Mouse (Mus musculus) neural tube, embryonic 12.5 days (tissue): ENCODE results near the gene Fam189b. TPM values are rescaled to one million over a fixed set of nuclear protein-coding genes. Genes with fewer than 3 reads are reported as not detected.
A peak's percentile ranks its signal among the peaks of the same experiment; 100 is the strongest.

Experiments
- ATAC-seq: fragments of 200-750 bp; cut with Nextera tagmentation; 2 replicates; pipeline ENCODE4 v1.8.0; 2017; ENCODE audit warnings: low read depth, mild to moderate bottlenecking, moderate TSS enrichment, moderate library complexity; ENCODE audit not compliant: low FRiP score
- H3K27ac ChIP-seq: fragments of 300-500 bp; sonication (generic); 2 replicates; pipeline ENCODE4 v1.5.1; 2016
- H3K27me3 ChIP-seq: fragments of 300-500 bp; sonication (generic); replicated peaks from 2 replicates; pipeline ENCODE4 v1.6.1; 2016; ENCODE audit warnings: mild to moderate bottlenecking
- H3K36me3 ChIP-seq: fragments of 300-500 bp; sonication (generic); 2 replicates; pipeline ENCODE4 v1.6.1; 2016; ENCODE audit warnings: mild to moderate bottlenecking
- H3K4me1 ChIP-seq: fragments of 300-500 bp; sonication (generic); 2 replicates; pipeline ENCODE4 v1.6.1; 2016
- H3K4me2 ChIP-seq: fragments of 300-500 bp; sonication (generic); replicated peaks from 2 replicates; pipeline ENCODE4 v1.6.1; 2016; ENCODE audit warnings: mild to moderate bottlenecking
- H3K4me3 ChIP-seq: fragments of 300-500 bp; sonication (generic); 2 replicates; pipeline ENCODE4 v1.5.1; 2016
- H3K9ac ChIP-seq: fragments of 300-500 bp; sonication (generic); 2 replicates; pipeline ENCODE4 v1.6.1; 2016; ENCODE audit warnings: mild to moderate bottlenecking
- H3K9me3 ChIP-seq: fragments of 300-500 bp; sonication (generic); 2 replicates; pipeline ENCODE4 v1.6.1; 2016; ENCODE audit warnings: mild to moderate bottlenecking
- WGBS: fragments of 180-500 bp; shearing (Covaris S2); methylation state at CpG from one replicate; pipeline ENCODE4 v1.1.7; 2016; 5-methylcytosine and 5-hydroxymethylcytosine counted together
- polyA plus RNA-seq: library from polyadenylated mRNA; unstranded; fragments of >200 nt; fragmentation: Nextera tagmentation; extraction: Ambion mirVana; gene quantifications from 2 replicates; pipeline ENCODE4 v1.2.1, GENCODE M21; 2016

The Fam189b gene
- polyA plus RNA-seq, 1 experiment from 2014 or later = 42.5 TPM

DNA sequence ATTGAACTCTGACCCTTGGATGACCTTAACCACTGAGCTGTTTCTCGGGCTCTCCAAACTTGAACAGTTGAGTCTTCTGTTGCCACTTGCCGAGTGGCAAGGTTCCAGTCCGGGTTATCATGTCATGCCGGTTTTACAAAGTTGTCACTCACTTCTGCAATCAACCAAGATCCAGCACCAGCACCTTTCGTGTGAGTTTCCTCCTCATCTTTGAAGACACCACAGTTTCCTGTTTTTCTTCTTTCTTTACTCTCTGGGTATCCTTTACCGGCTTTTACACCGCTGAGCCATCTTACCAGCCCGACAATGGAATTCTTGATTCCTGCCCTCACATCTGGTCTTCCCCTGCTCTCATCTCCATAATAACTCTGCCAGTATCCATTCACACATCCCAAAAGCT lies 7.5 kb downstream of the Fam189b start:
- Histone ChIP-seq H3K4me2 (no peak overlapping the region), H3K9me3 (no peaks in the 10 kb centered on the region), H3K9ac (no peak overlapping the region), H3K27ac (no peak overlapping the region), H3K4me1 (peaks cover 2% of the 10 kb centered on the region), H3K36me3 (peaks cover 17% of the 10 kb centered on the region), H3K4me3 (no peak overlapping the region), H3K27me3 (no peaks in the 10 kb centered on the region)
- ATAC-seq = no peak
- WGBS = 86% methylated on average over 8 of the region's 8 CpGs

DNA sequence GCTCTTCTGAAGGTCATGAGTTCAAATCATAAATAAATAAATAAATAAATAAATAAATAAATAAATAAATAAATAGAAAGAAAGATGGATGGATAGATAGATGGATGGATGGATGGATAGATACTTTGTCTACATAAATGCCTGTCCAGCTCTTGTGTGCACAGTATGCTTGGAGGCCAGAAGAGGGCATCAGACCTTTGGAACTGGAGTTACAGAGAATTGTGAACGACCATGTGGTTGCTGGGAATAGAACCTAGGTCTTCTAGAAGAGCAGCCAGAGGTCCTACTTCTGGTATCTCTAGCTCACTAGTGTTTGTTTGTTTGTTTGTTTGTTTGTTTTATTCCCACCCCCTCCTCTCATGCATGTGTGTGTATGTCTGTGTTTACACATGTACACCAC lies 10.4 kb downstream of the Fam189b start:
- no peaks in the 10 kb centered on the region for H3K27me3 ChIP-seq
- H3K27ac ChIP-seq = no peak overlapping the region
- no peak for ATAC-seq
- no peaks in the 10 kb centered on the region for H3K9me3 ChIP-seq
- H3K4me2 ChIP-seq = no peak overlapping the region
- H3K4me1 ChIP-seq = 0 out of 2 replicates have a peak, but pooled peaks cover 6% of the 10 kb centered on the region
- no peak overlapping the region for H3K4me3 ChIP-seq
- 70% methylated on average over 1 of the region's 1 CpGs for WGBS
- H3K36me3 ChIP-seq = peaks cover 7% of the 10 kb centered on the region
- H3K9ac ChIP-seq = no peak overlapping the region

DNA sequence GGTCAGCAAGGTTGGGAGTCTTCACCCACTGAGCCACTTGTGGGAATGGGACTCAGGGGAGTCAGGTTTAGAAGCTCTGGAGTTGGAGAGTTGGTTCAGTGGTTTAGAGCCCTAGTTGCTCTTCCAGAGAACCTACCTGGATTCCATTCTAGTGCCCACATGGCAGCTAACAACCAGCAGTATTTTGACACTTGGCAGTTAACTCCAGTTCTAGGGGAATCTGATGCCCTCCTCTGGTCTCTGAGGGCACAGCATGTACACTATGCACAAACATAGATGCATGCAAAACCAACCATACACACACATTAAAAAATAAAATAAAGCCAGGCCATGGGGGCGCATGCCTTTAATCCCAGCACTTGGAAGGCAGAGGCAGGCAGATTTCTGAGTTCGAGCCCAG lies 10.9 kb downstream of the Fam189b start:
- H3K27me3 ChIP-seq = no peaks in the 10 kb centered on the region
- no peaks in the 10 kb centered on the region for H3K9me3 ChIP-seq
- no peak overlapping the region for H3K4me2 ChIP-seq
- H3K4me3 ChIP-seq = no peak overlapping the region
- H3K9ac ChIP-seq = no peak overlapping the region
- no peak overlapping the region for H3K27ac ChIP-seq
- 87% methylated on average over 2 of the region's 2 CpGs for WGBS
- H3K4me1 ChIP-seq = 0 out of 2 replicates have a peak, but pooled peaks cover 6% of the 10 kb centered on the region
- ATAC-seq = no peak
- peaks cover 2% of the 10 kb centered on the region for H3K36me3 ChIP-seq

DNA sequence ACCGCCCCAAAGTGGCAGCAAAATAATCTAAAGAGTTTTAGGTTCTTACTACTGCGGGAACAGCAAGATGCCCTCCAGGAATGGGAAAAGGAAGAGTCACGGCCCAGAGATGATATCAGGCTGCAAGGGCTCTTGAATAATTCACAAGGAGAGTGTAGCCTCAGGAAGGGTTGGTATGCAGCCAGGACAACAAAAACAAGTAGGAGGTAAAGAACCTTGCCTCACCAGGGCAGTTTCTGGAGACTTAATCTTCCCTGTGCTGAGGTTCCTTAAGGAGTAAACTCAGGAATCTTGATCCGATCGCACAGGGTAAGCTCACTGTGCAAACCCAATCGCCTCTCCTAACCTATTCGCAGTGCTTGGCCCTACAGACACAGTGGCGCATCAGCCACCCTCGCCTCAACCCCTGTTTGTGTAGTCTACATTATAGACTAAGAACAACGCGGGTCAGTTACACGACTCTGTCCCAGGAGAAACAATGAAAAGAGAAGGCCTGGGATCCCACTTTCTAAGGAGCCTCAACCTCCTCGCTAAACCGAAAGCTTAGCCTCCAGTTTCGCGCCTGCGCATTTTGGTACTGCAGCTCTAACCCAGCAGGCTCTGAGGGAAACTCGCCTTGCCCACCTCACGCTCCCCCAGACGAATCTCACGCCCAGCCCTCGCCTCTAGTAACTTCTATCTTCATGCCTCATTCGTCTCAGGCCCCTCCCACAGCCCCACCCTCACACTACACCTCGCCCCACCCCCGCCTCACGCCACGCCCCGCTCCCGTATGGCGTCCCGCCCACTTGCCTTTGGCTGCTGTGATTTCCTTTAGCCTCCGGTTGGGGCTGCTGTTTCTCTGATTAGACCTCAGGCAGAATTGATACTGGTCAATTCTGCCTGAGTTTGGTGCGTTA lies 13.3 kb downstream of the Fam189b start:
- H3K27me3 ChIP-seq = no peaks in the 10 kb centered on the region
- peak overlapping the region; percentile 40 for H3K9ac ChIP-seq
- 0 out of 2 replicates have a peak, but pooled peaks cover 6% of the 10 kb centered on the region for H3K4me1 ChIP-seq
- H3K4me3 ChIP-seq = peak overlapping the region; percentile 22
- peak overlapping the region; percentile 59 for H3K4me2 ChIP-seq
- H3K36me3 ChIP-seq = no peaks in the 10 kb centered on the region
- peak; percentile 94 for ATAC-seq
- peak overlapping the region; percentile 38; the same call in 1 of the 2 replicates for H3K27ac ChIP-seq
- H3K9me3 ChIP-seq = no peaks in the 10 kb centered on the region
- 9% methylated on average over 33 of the region's 33 CpGs for WGBS

DNA sequence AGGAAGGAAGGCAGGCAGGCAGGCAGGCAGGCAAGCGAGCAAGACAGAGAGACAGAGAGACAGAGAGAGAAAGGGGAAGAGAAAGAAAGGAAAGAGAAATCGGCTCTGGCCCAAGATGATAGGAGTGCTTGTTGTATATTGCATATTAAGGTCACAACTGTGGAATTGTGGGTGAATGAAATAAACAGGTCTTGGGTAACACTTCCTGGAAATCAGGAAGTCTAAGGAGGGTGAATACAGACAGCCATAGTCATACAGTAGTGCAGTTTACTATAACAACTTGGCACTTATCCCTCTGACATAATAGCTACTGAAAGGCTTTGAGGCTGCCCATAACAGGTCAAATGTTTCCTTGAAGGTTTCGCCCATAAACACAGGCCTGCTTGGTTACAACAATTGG lies 16.9 kb downstream of the Fam189b start:
- H3K27ac ChIP-seq = no peak overlapping the region
- 79% methylated on average over 3 of the region's 3 CpGs for WGBS
- no peak overlapping the region for H3K4me2 ChIP-seq
- no peak overlapping the region for H3K9ac ChIP-seq
- no peak for ATAC-seq
- peaks cover 12% of the 10 kb centered on the region for H3K4me1 ChIP-seq
- H3K27me3 ChIP-seq = no peaks in the 10 kb centered on the region
- no peaks in the 10 kb centered on the region for H3K9me3 ChIP-seq
- peaks cover 7% of the 10 kb centered on the region; the same call in 1 of the 2 replicates for H3K36me3 ChIP-seq
- H3K4me3 ChIP-seq = no peak overlapping the region

DNA sequence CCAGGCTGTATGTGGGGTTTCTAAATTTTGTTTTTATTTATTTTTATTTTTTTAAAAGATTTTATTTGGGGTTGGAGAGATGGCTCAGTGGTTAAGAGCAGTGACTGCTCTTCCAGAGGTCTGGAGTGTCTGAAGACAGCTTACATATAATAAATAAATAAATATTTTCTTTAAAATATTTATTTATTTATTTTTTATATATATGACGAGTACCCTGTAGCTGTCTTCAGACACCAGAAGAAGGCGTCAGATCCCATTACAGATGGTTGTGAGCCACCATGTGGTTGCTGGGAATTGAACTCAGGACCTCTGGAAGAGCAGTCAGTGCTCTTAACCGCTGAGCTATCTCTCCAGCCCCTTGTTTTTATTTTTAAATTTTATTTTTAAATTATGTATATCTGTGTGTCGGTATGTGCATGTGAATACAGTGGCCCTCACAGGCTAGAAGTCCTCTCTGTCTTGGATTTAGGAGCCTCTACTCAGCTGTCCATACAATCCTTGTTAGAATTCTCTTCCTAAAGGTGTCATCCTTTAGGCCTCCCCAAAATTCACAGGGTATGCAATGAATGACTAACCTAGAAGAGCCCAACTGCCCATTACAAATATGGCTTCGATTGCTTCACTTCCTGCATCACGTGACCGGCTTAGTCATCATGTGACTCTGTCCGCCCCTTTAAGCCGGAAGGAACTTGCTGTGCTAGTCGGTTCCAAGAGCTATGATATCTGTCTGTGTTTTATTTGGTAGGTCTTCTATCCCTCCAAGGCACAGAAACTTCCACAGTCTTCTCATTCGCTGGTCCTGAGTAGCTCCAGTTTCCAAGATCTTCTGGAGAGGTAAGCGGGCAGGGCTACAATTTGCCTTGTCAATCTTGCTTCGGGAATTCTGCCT lies 19.6 kb downstream of the Fam189b start, which contains the start of gene Gba:
Gba (plus strand) TSS at position 676 of the 889 bp plus-strand sequence.
- Histone ChIP-seq H3K4me2 (peak within 1 kb of the TSS; percentile 70), H3K9me3 (no peaks in the 10 kb centered on the region), H3K36me3 (peaks cover 33% of the 10 kb centered on the region), H3K9ac (peak within 1 kb of the TSS; percentile 62), H3K27ac (no peak within 1 kb of the TSS), H3K27me3 (no peaks in the 10 kb centered on the region), H3K4me1 (peaks cover 6% of the 10 kb centered on the region), H3K4me3 (peak within 1 kb of the TSS; percentile 43)
- 28% methylated on average over 13 of the region's 13 CpGs for WGBS
- ATAC-seq = peak; percentile 83

DNA sequence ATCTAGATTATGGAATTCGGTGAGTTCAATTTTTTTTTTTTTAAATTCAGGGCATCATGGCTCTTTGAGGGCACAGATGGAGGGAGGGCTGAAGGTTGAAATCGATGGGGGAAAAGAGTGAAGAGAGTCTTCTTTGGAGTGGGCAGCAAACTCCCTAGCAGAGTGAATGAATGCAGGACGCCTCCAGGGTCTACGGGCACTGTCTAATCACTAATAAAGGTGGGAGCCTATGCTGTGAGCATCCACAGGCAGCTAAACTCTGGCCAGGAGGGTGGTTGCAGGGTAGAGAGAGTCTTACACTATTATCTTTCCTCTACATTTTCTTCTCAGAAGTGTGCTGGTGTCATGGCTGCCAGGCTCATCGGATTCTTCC lies 20.2 kb downstream of the Fam189b start:
- Histone ChIP-seq H3K27me3 (no peaks in the 10 kb centered on the region), H3K36me3 (peaks cover 39% of the 10 kb centered on the region), H3K9me3 (no peaks in the 10 kb centered on the region), H3K4me1 (peaks cover 6% of the 10 kb centered on the region), H3K9ac (peak overlapping the region; percentile 62), H3K27ac (no peak overlapping the region), H3K4me2 (peak overlapping the region; percentile 70), H3K4me3 (peak overlapping the region; percentile 43)
- 40% methylated on average over 5 of the region's 5 CpGs for WGBS
- ATAC-seq = 0 out of 2 replicates have a peak, but pooled peaks have one; percentile 16

DNA sequence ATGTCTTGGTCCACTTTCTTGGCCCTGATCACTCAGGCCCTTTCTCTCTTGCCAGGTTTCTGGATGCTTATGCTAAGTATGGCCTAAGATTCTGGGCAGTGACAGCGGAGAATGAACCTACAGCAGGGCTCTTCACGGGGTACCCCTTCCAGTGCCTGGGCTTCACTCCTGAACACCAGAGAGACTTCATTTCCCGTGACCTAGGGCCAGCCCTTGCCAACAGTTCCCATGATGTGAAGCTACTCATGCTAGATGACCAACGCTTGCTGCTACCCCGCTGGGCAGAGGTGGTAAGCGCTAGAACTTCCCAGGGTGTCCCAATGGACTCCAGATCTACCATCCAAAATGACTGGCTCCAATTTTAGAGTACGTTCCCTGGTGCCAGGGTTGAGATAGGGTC lies 23.1 kb downstream of the Fam189b start:
- peaks cover 69% of the 10 kb centered on the region for H3K36me3 ChIP-seq
- H3K4me2 ChIP-seq = no peak overlapping the region
- no peak overlapping the region for H3K9ac ChIP-seq
- no peak for ATAC-seq
- 93% methylated on average over 7 of the region's 7 CpGs for WGBS
- H3K9me3 ChIP-seq = no peaks in the 10 kb centered on the region
- H3K4me3 ChIP-seq = no peak overlapping the region
- peaks cover 6% of the 10 kb centered on the region for H3K4me1 ChIP-seq
- H3K27ac ChIP-seq = no peak overlapping the region
- H3K27me3 ChIP-seq = no peaks in the 10 kb centered on the region

DNA sequence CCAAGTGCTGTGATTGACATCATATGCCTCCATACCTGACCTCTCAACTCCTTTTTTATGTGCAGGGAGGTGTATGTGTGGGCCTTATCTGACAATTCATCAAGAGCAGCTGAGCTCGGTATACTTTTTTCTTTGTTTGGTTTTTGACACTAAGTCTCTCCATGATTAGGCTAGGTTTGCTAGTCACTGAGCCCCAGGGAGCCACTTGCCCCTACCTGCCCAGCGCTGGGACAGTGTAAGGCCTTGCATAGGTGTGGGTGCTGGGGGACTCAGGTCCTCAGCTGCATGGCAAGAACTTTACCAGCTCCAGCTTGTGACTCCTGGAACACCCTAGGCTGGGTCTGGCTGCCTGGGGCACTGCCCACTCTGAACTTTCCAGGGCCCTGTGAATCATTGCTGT lies 23.8 kb downstream of the Fam189b start:
- WGBS = 93% methylated on average over 2 of the region's 2 CpGs
- Histone ChIP-seq H3K27ac (no peak overlapping the region), H3K27me3 (no peaks in the 10 kb centered on the region), H3K9me3 (no peaks in the 10 kb centered on the region), H3K4me1 (peaks cover 6% of the 10 kb centered on the region), H3K4me2 (no peak overlapping the region), H3K4me3 (no peak overlapping the region), H3K9ac (no peak overlapping the region), H3K36me3 (peaks cover 70% of the 10 kb centered on the region)
- no peak for ATAC-seq

DNA sequence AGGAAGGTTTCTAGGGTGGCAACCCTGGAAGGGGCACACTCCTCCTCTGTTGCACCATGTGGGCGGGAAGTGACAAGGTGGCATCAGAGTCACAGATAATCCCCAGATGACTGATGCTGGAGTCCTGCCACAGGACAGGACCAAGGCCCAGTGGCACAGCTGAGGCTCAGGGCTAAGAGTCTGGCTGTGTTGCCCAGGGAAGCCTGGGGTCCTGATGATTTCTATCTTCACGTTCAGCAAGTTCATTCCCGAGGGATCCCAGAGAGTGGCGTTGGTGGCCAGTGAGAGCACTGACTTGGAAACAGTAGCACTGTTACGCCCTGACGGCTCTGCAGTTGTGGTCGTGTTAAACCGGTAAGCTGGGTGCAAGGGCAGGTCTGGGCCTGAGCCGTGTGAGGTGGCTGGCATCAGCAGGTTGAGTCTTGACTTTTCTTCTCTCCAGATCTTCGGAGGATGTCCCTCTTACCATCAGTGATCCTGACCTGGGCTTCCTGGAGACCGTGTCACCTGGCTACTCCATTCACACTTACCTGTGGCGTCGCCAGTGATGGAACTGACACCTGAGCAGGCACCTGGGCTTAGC lies 25.2 kb downstream of the Fam189b start:
- no peaks in the 10 kb centered on the region for H3K27me3 ChIP-seq
- H3K36me3 ChIP-seq = peaks cover 70% of the 10 kb centered on the region
- no peak overlapping the region for H3K27ac ChIP-seq
- no peak for ATAC-seq
- H3K4me1 ChIP-seq = peaks cover 12% of the 10 kb centered on the region
- 92% methylated on average over 13 of the region's 13 CpGs for WGBS
- no peak overlapping the region for H3K4me3 ChIP-seq
- no peaks in the 10 kb centered on the region for H3K9me3 ChIP-seq
- no peak overlapping the region for H3K9ac ChIP-seq
- 0 out of 2 replicates have a peak overlapping the region, but pooled peaks have one; percentile 3 for H3K4me2 ChIP-seq

DNA sequence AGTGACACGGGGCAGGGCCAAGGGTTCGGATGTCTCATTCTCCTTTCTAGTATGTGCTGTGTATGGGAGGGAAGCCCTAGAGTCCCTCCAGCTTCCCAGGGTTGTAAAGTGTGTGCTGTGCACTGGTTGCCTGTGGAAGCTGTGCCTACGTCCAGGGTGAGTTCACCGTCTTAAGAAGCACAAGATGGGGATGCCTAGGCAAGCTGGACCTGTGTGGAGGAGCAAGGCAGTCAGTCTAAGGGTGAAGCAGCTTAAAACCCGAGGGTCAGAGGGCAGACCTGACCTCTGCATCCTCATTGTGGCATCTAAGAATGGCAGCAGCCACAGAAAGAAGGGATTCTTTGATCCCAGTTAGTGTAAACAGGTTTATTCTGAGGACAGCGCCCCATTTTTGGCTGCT lies 25.8 kb downstream of the Fam189b start:
- Histone ChIP-seq H3K27ac (no peak overlapping the region), H3K4me1 (peaks cover 10% of the 10 kb centered on the region), H3K36me3 (peaks cover 70% of the 10 kb centered on the region), H3K4me2 (no peak overlapping the region), H3K9me3 (no peaks in the 10 kb centered on the region), H3K4me3 (no peak overlapping the region), H3K9ac (0 out of 2 replicates have a peak overlapping the region, but pooled peaks have one; percentile 2), H3K27me3 (no peaks in the 10 kb centered on the region)
- WGBS = 85% methylated on average over 6 of the region's 6 CpGs
- no peak for ATAC-seq

DNA sequence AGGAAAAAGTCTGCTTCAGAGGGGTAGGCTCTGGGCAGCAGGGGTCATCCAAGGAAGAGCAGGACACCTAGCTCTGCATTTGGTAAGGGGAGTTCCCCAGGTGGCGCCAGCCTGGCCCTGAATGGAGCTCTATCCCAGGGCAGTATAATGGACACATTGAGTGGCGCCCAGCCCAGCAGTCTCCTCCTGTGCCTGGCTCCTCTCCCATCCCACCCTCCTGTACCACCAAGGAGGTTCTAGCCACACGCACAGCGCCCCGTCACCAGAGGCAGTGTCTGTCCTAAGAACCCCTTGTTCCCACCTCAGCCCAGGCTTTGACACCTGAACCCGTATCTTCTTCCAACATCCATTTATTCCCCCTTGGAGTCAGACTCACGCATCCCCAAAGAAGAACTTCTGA lies 26.8 kb downstream of the Fam189b start:
- Histone ChIP-seq H3K9me3 (no peaks in the 10 kb centered on the region), H3K36me3 (peaks cover 63% of the 10 kb centered on the region), H3K27me3 (no peaks in the 10 kb centered on the region), H3K4me3 (no peak overlapping the region), H3K4me2 (no peak overlapping the region), H3K27ac (no peak overlapping the region), H3K4me1 (peaks cover 14% of the 10 kb centered on the region), H3K9ac (0 out of 2 replicates have a peak overlapping the region, but pooled peaks have one; percentile 2)
- 91% methylated on average over 7 of the region's 7 CpGs for WGBS
- ATAC-seq = no peak
